1 mouse cellular context compared by ENCODE assay signal in the genomic region with DNA sequence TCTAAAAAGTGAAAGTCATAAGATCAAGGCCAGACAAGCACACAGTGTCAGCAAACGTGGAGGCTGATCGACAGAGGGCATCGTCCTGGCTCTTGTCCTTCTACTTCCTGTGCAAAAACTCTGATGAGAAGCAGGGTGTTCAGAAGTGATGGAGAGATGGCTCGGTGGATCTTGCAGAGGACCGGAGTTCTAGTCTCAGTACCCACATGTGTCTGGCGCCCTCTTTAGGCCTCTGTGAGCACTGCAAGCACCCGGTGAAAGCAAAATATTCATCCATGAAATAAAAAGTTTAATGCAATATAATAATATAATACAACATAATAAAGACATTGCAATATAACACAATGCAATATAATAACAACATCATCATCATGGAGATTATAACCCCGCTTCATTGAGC.
TF ChIP-seq lines count a peak whose summit lies in the region.

No protein-coding gene starts in this region.

TF ChIP-seq in CH12.LX, 34 proteins besides CTCF, POLR2A, EP300 and RAD21 (continued from another document):
- no peak for TF ChIP-seq ZNF384 (IDR thresholded peaks at IDR 0.05; ENCODE audit: low read depth, low read length)
